Mouse (Mus musculus) liver, embryonic 14.5 days (tissue): ENCODE results near the gene Fgf13. TPM values are rescaled to one million over a fixed set of nuclear protein-coding genes. Genes with fewer than 3 reads are reported as not detected.

Source experiments
- ATAC-seq: fragments of 200-750 bp; cut with Nextera tagmentation; 2 replicates; pipeline ENCODE4 v1.8.0; 2017; ENCODE audit warnings: moderate number of reproducible peaks, mild to moderate bottlenecking, moderate library complexity; ENCODE audit not compliant: insufficient read depth
- DNase-seq, 3 experiments: peaks; one replicate each; pipeline ENCODE4 v3.0.0-alpha.2; 2012 to 2013; ENCODE audit warnings: low read depth in 3 of 3, low spot score in 3 of 3
- H3K27ac ChIP-seq: fragments of 300-500 bp; sonication (generic); 2 replicates; pipeline ENCODE4 v1.5.1; 2014; ENCODE audit warnings: moderate library complexity, mild to moderate bottlenecking, control low read depth, inconsistent platforms
- H3K27me3 ChIP-seq: fragments of 300-500 bp; sonication (generic); 2 replicates; pipeline ENCODE4 v1.6.1; 2014; ENCODE audit warnings: mild to moderate bottlenecking, low read length, moderate library complexity; ENCODE audit not compliant: control insufficient read depth, insufficient read depth
- H3K36me3 ChIP-seq: fragments of 300-500 bp; sonication (generic); replicated peaks from 2 replicates; pipeline ENCODE4 v1.6.1; 2014; ENCODE audit warnings: low read depth; ENCODE audit not compliant: control insufficient read depth, insufficient read depth
- H3K4me1 ChIP-seq, 2 experiments: fragments of 200-500 bp in 1 of 2; fragments of 300-500 bp in 1 of 2; sonication (generic) in 1 of 2; replicated peaks; 2 replicates each; pipeline ENCODE4 v1.6.1; 2012 to 2014; ENCODE audit warnings: antibody characterized with exemption in 1 of 2, inconsistent platforms in 1 of 2, low read length in 1 of 2; ENCODE audit not compliant: control insufficient read depth in 2 of 2, insufficient read depth in 2 of 2
- H3K4me2 ChIP-seq: fragments of 300-500 bp; sonication (generic); 2 replicates; pipeline ENCODE4 v1.6.1; 2014; ENCODE audit warnings: low read depth, mild to moderate bottlenecking, control low read depth, moderate library complexity
- H3K4me3 ChIP-seq, 2 experiments: fragments of 200-500 bp in 1 of 2; fragments of 300-500 bp in 1 of 2; sonication (generic) in 1 of 2; 2 replicates each; pipeline ENCODE4 v1.5.1; 2012 to 2014; ENCODE audit warnings: low read depth in 2 of 2, low read length in 2 of 2, mild to moderate bottlenecking in 2 of 2, control low read depth in 1 of 2, inconsistent platforms in 1 of 2, moderate library complexity in 1 of 2; ENCODE audit not compliant: insufficient read depth in 1 of 2
- H3K9ac ChIP-seq: fragments of 300-500 bp; sonication (generic); replicated peaks from 2 replicates; pipeline ENCODE4 v1.6.1; 2014; ENCODE audit warnings: mild to moderate bottlenecking, control low read depth, moderate library complexity
- H3K9me3 ChIP-seq: fragments of 300-500 bp; sonication (generic); 2 replicates; pipeline ENCODE4 v1.6.1; 2016; ENCODE audit warnings: low read length, mixed read lengths; ENCODE audit not compliant: control insufficient read depth
- CTCF ChIP-seq: IDR thresholded peaks from 2 replicates; pipeline ENCODE4 v1.5.1; 2016; ENCODE audit warnings: antibody characterized with exemption, low read depth, control low read depth
- EP300 ChIP-seq: IDR thresholded peaks from 2 replicates; pipeline ENCODE4 v1.6.1; 2016; ENCODE audit warnings: antibody characterized with exemption, low read depth
- whole genome bisulfite sequencing: fragments of 180-500 bp; shearing (Covaris S2); extraction: QIAGEN DNeasy Blood & Tissue Kit; methylation state at CpG from one replicate; pipeline ENCODE4 v1.1.7; 2014; ENCODE audit not compliant: insufficient replicate concordance; 5-methylcytosine and 5-hydroxymethylcytosine counted together
- polyA plus RNA-seq, 2 experiments: library from polyadenylated mRNA; depleted of rRNA in 1 of 2; stranded (reverse) in 1 of 2; unstranded in 1 of 2; fragments of >200 nt; fragmentation: Nextera tagmentation in 1 of 2; extraction: Ambion mirVana in 1 of 2; gene quantifications; 2 replicates each; pipeline versions ENCODE4 v1.2.1 to v1.2.3; 2012 to 2014

The Fgf13 gene
- polyA plus RNA-seq, 2 experiments: 0.57 to 1.2 TPM

- TF ChIP-seq EP300 (no peak), CTCF (no peak)
- H3K27me3 ChIP-seq: peaks cover 11% of the 10 kb centered on the region
- DNase-seq (no peak), ATAC-seq (no peak)
- WGBS: 15% methylated on average over 42 of the region's 75 CpGs
- H3K9me3 ChIP-seq: no peaks in the 10 kb centered on the region
- no peaks in the 10 kb centered on the region for H3K36me3 ChIP-seq
- no peaks in the 10 kb centered on the region for H3K4me1 ChIP-seq
- no peak overlapping the region for H3K27ac ChIP-seq
- peak overlapping the region; percentile 37 for H3K4me2 ChIP-seq
- H3K9ac ChIP-seq: no peak overlapping the region
- peak overlapping the region; percentile 2 to 23; a peak in 1 of 4 replicates for H3K4me3 ChIP-seq
These were observed 811 bp downstream of the Fgf13 start for GRCm38 (mm10) chrX:59566826-59567694.

DNA sequence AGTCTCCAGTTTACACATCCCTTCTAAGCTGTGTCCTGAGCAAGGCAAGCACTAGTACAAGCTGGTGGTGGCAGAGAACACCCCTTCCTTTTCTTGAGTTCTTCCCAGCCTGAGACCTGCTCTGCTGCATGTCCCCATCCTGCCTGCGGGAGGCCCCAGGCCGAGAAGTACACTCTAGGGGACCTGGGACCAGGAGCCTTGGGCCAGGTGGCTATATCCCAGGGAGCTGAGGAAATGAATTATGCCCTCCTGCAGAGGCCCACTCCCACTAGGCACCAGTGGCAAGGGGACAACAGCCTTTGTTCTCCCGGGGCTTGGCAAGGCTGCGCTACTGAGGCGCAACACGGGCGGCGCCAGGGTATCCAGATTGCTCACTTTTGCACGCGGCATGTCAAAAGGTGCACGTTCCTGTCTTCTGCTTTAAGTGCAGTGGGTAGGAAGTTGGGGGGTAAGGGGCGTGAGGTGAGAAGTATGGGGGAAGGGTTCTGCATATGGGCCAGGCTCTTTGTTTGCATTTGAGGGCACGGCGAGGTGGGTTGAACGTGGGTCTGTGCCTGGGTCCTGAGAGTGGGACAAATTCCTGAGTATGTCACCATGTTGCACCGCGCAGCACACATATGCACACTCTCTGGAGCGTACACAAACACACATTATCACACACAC lies 1.7 kb downstream of the Fgf13 start:
- H3K27ac ChIP-seq: no peak overlapping the region
- peaks cover 11% of the 10 kb centered on the region for H3K27me3 ChIP-seq
- H3K9me3 ChIP-seq: no peaks in the 10 kb centered on the region
- no peak overlapping the region for H3K4me2 ChIP-seq
- no peaks in the 10 kb centered on the region for H3K36me3 ChIP-seq
- no peaks in the 10 kb centered on the region for H3K4me1 ChIP-seq
- H3K9ac ChIP-seq: no peak overlapping the region
- H3K4me3 ChIP-seq: no peak overlapping the region
- 24% methylated on average over 18 of the region's 18 CpGs for WGBS
- DNase-seq: no peak
- no peak for ATAC-seq
- no peak for TF ChIP-seq CTCF
- no peak for TF ChIP-seq EP300

DNA sequence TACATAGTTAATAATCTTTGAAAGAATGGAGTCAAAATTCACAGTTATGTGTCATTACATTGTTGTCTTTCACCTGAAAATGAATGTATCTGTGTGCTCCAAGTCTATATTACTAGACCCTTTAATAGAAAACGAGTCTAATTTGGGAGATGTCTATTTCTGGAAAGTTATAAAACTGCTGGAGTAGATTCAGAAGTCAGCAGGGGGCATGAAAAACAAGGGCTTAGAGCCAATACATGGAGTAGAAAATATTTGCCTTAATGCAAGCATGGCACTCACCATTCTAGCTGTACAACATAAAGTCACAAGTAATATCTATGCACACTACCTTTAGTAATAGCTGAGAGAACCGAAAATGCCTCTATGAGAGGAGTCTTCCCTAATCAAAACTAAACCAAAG lies 19.9 kb downstream of the Fgf13 start:
- WGBS: 46% methylated on average over 2 of the region's 2 CpGs
- no peak overlapping the region for H3K4me3 ChIP-seq

GRCm38 (mm10) chrX:59508273-59508672 lies 59.6 kb downstream of the Fgf13 start:
- Histone ChIP-seq H3K27me3 (no peaks in the 10 kb centered on the region), H3K4me1 (no peaks in the 10 kb centered on the region), H3K9me3 (no peaks in the 10 kb centered on the region), H3K4me2 (no peak overlapping the region), H3K9ac (no peak overlapping the region), H3K36me3 (no peaks in the 10 kb centered on the region), H3K4me3 (no peak overlapping the region), H3K27ac (no peak overlapping the region)
- WGBS: 48% methylated on average over 4 of the region's 4 CpGs
- ATAC-seq (no peak), DNase-seq (no peak)
- TF ChIP-seq CTCF: no peak
- TF ChIP-seq EP300: no peak

More for the DNA sequence above, 19.9 kb downstream of the Fgf13 start:
- H3K4me2 ChIP-seq: no peak overlapping the region
- H3K36me3 ChIP-seq: no peaks in the 10 kb centered on the region
- no peaks in the 10 kb centered on the region for H3K27me3 ChIP-seq
- no peaks in the 10 kb centered on the region for H3K9me3 ChIP-seq
- no peak overlapping the region for H3K27ac ChIP-seq
- ATAC-seq (no peak), DNase-seq (no peak)
- H3K9ac ChIP-seq: no peak overlapping the region
- H3K4me1 ChIP-seq: no peaks in the 10 kb centered on the region
- TF ChIP-seq CTCF (no peak), EP300 (no peak)

- no peaks in the 10 kb centered on the region for H3K9me3 ChIP-seq
- no peaks in the 10 kb centered on the region for H3K27me3 ChIP-seq
- ATAC-seq (no peak), DNase-seq (no peak)
- TF ChIP-seq EP300 (no peak), CTCF (no peak)
- no peak overlapping the region for H3K9ac ChIP-seq
- no peak overlapping the region for H3K27ac ChIP-seq
- H3K4me1 ChIP-seq: no peaks in the 10 kb centered on the region
- no peak overlapping the region for H3K4me2 ChIP-seq
- 16% methylated on average over 1 of the region's 1 CpGs for WGBS
- no peak overlapping the region for H3K4me3 ChIP-seq
- no peaks in the 10 kb centered on the region for H3K36me3 ChIP-seq
These were observed 74.5 kb downstream of the Fgf13 start for GRCm38 (mm10) chrX:59493388-59493787.
